Mouse (Mus musculus) lung, adult 2 months (tissue): Measurements from ENCODE around the gene Dda1.

ENCODE experiments used
- CTCF ChIP-seq: fragments of 200-500 bp; IDR thresholded peaks from 2 replicates; pipeline ENCODE4 v1.5.1; 2011; ENCODE audit warnings: mild to moderate bottlenecking, low read length, control low read depth; ENCODE audit not compliant: insufficient read depth
- POLR2A ChIP-seq: fragments of 200-500 bp; IDR thresholded peaks from 2 replicates; pipeline ENCODE4 v1.6.1; 2011; ENCODE audit warnings: low read depth, mild to moderate bottlenecking, control low read depth, low read length, borderline replicate concordance; ENCODE audit errors: extremely low read depth

- no peak for TF ChIP-seq CTCF
- peak; percentile 78 for TF ChIP-seq POLR2A
Measured at GRCm38 (mm10) chr8:71468916-71469315, at the start of gene Dda1.
